12 mouse cellular contexts compared by ENCODE assay signal in the genomic region with DNA sequence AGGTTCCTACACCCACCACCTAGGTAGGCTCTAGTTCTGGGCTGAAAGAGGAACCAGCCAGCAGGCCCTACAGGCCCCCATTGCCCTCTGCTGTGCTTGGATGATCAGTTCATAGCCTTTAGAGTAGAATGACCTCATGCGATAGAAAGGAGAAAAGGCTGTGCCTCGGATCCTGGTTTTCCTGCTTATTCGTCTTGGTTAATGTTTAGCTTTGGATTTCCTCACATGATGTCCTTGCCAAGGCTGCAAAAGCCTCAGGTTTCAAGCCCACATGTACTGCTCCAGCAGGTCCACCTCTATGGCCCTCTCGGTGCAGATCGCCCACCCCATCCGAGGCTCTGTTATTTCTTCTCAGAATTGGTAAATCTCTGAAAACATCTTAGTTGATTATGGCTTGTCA. TPM values are rescaled to one million over a fixed set of nuclear protein-coding genes. Genes with fewer than 3 reads are reported as not detected.
A peak's percentile ranks its signal among the peaks of the same experiment; 100 is the strongest.
DNase-seq lines count a peak whose midpoint lies in the region; ATAC-seq and TF ChIP-seq lines count a peak whose summit lies in the region.
"Had no signal": no experiment of that assay in that cellular context is flagged by ENCODE, and none has a peak within 500 bp of the region (broad histone marks: within the 10 kb centered on the region; RNA-seq: fewer than 3 reads in every experiment).

No protein-coding gene starts in this region.

- peak; percentile 85 for ATAC-seq in kidney, postnatal 0 days (replicated peaks; ENCODE audit: low FRiP score, low read depth)
- ATAC-seq in lung, embryonic 14.5 days (ENCODE audit: insufficient read depth) = peak; percentile 61

- peak overlapping the region; percentile 94 for H3K27ac ChIP-seq in kidney, postnatal 0 days
- peak overlapping the region; percentile 54; the same call in 1 of the 2 replicates for H3K27ac ChIP-seq in lung, embryonic 14.5 days (ENCODE audit: low read depth)
- H3K27ac ChIP-seq: gastrocnemius, adult 2 months had no signal

- H3K4me2 ChIP-seq in kidney, postnatal 0 days (ENCODE audit: low read length) = peak overlapping the region; percentile 16; the same call in 1 of the 2 replicates
- H3K4me2 ChIP-seq in lung, embryonic 14.5 days = no peak overlapping the region

- TF ChIP-seq CTCF in lung, adult 2 months (IDR thresholded peaks at IDR 0.05; ENCODE audit: insufficient read depth, low read length) = no peak
- TF ChIP-seq CTCF in kidney, postnatal 0 days (IDR thresholded peaks at IDR 0.05; ENCODE audit: low read depth) = no peak
- TF ChIP-seq CTCF in lung, embryonic 14.5 days (IDR thresholded peaks at IDR 0.05; ENCODE audit: low read depth) = no peak

- DNase-seq in lung, adult 18-20 months = peak; percentile 20 to 61
- no peak for DNase-seq in lung, adult 2 months
- DNase-seq in kidney, postnatal 0 days (ENCODE audit: low spot score) = peak; percentile 72
- peak; percentile 63 for DNase-seq in lung, embryonic 14.5 days
- peak; percentile 73 for DNase-seq in yolk sac, embryonic 10.5 days (ENCODE audit: low spot score)
- no peak for DNase-seq in Muller cell, postnatal 12 days (ENCODE audit: inconsistent ontology term)
- DNase-seq in frontal cortex, postnatal 25 days (ENCODE audit: low spot score in 2 of 2) = no peak
- no peak for DNase-seq in adrenal gland, adult 8-10 months
- DNase-seq: adrenal gland, postnatal 10 days; gastrocnemius, adult 2 months; right cerebral cortex, adult 18-20 months had no signal

- WGBS in lung, adult 2 months = 49% methylated on average over 6 of the region's 6 CpGs
- 27% methylated on average over 6 of the region's 6 CpGs for WGBS in kidney, postnatal 0 days
- WGBS in lung, embryonic 14.5 days = 44% methylated on average over 6 of the region's 6 CpGs

- H3K4me1 ChIP-seq in lung, adult 2 months (ENCODE audit: control insufficient read depth, insufficient read depth, low read length) = peaks cover 6% of the 10 kb centered on the region
- peaks cover 27% of the 10 kb centered on the region for H3K4me1 ChIP-seq in kidney, postnatal 0 days (replicated peaks; ENCODE audit: insufficient read depth, low read length)
- H3K4me1 ChIP-seq in lung, embryonic 14.5 days (ENCODE audit: insufficient read depth) = peaks cover 5% of the 10 kb centered on the region; the same call in 1 of the 2 replicates

- H3K9me3 ChIP-seq in kidney, postnatal 0 days (replicated peaks; ENCODE audit: low read length) = no peaks in the 10 kb centered on the region
- H3K9me3 ChIP-seq in lung, embryonic 14.5 days (ENCODE audit: low read depth, low read length) = 0 out of 2 replicates have a peak, but pooled peaks cover 3% of the 10 kb centered on the region

- no peaks in the 10 kb centered on the region for H3K27me3 ChIP-seq in kidney, postnatal 0 days (ENCODE audit: insufficient read depth, low read length)
- H3K27me3 ChIP-seq in lung, embryonic 14.5 days (ENCODE audit: insufficient read depth, low read length) = no peaks in the 10 kb centered on the region

- no peak overlapping the region for H3K4me3 ChIP-seq in lung, adult 2 months (replicated peaks; ENCODE audit: extremely low read depth, low read depth, low read length)
- H3K4me3 ChIP-seq in kidney, postnatal 0 days (replicated peaks; ENCODE audit: low read depth, low read length) = no peak overlapping the region
- H3K4me3 ChIP-seq in lung, embryonic 14.5 days (ENCODE audit: low read depth, low read length) = no peak overlapping the region
- H3K4me3 ChIP-seq: erythroblast, embryonic 14.5 days; gastrocnemius, adult 2 months had no signal

- no peaks in the 10 kb centered on the region for H3K36me3 ChIP-seq in kidney, postnatal 0 days (ENCODE audit: insufficient read depth, low read length)
- no peaks in the 10 kb centered on the region for H3K36me3 ChIP-seq in lung, embryonic 14.5 days (ENCODE audit: insufficient read depth)

- no peak for TF ChIP-seq POLR2A in lung, adult 2 months (IDR thresholded peaks at IDR 0.05; ENCODE audit: borderline replicate concordance, extremely low read depth, low read depth, low read length)

- H3K9ac ChIP-seq in kidney, postnatal 0 days (ENCODE audit: low read depth, low read length) = peak overlapping the region; percentile 2; the same call in 1 of the 2 replicates
- no peak overlapping the region for H3K9ac ChIP-seq in lung, embryonic 14.5 days

RNA-seq across cellular contexts. Expression of gene Rph3al, which starts 33.2 kb away (rescaled TPM):
- 15.5 and 17.7 TPM in 2 replicates for polyA plus RNA-seq in lung, adult 2 months (2012; rRNA removed)
- polyA plus RNA-seq in kidney, postnatal 0 days (2015; fragmentation: Nextera tagmentation; extraction: Ambion mirVana) = 14.5 and 15.4 TPM in 2 replicates
- 5.3 and 6.7 TPM in 2 replicates for polyA plus RNA-seq in lung, embryonic 14.5 days (2014; fragmentation: Nextera tagmentation; extraction: Ambion mirVana)
- 10 to 100 TPM; 19.9 to 31.2 (median 21.9) TPM for total RNA-seq in adrenal gland, adult 8-10 months (2022)
- polyA plus RNA-seq: erythroblast, embryonic 14.5 days had no signal

Comparison
In these comparisons a context has a peak if more than half of its experiments do, and no peak if none do; other contexts are left out.
1. DNase-seq: peak in lung, adult 18-20 months (2 of 2), kidney, postnatal 0 days (single experiment), lung, embryonic 14.5 days (single experiment) and yolk sac, embryonic 10.5 days (single experiment); none in lung, adult 2 months (single experiment), Muller cell, postnatal 12 days (single experiment), frontal cortex, postnatal 25 days (0 of 2) and adrenal gland, adult 8-10 months (single experiment).